Mouse (Mus musculus): ENCODE data around the gene Fank1. TPM values are rescaled to one million over a fixed set of nuclear protein-coding genes. Genes with fewer than 3 reads are reported as not detected.
A peak's percentile ranks its signal among the peaks of the same experiment; 100 is the strongest.

Gene Fank1
- polyA plus RNA-seq, 1 experiment from 2014 or later = 0.54 TPM

- no peak overlapping the region for H3K9ac ChIP-seq
- 0 out of 2 replicates have a peak, but pooled peaks cover 4% of the 10 kb centered on the region for H3K4me1 ChIP-seq
- WGBS = 66% methylated on average over 14 of the region's 14 CpGs
- ATAC-seq (ENCODE audit: insufficient read depth, low FRiP score, low read depth) = no peak
- H3K4me3 ChIP-seq (replicated peaks) = no peak overlapping the region
- peak overlapping the region; percentile 40; the same call in 1 of the 2 replicates for H3K27ac ChIP-seq
- H3K27me3 ChIP-seq (replicated peaks) = no peaks in the 10 kb centered on the region
- H3K4me2 ChIP-seq = no peak overlapping the region
- H3K9me3 ChIP-seq = no peaks in the 10 kb centered on the region
- no peaks in the 10 kb centered on the region for H3K36me3 ChIP-seq
Observed at GRCm38 (mm10) chr7:133748753-133749152, 27.9 kb upstream of the Fank1 start.

GRCm38 (mm10) chr7:133750666-133751065 lies 26.0 kb upstream of the Fank1 start:
- no peak overlapping the region for H3K4me3 ChIP-seq (replicated peaks)
- no peaks in the 10 kb centered on the region for H3K36me3 ChIP-seq
- 57% methylated on average over 5 of the region's 5 CpGs for WGBS
- H3K27me3 ChIP-seq (replicated peaks) = no peaks in the 10 kb centered on the region
- peak overlapping the region; percentile 42 for H3K27ac ChIP-seq
- ATAC-seq (ENCODE audit: insufficient read depth, low FRiP score, low read depth) = peak; percentile 44; the same call in 1 of the 2 replicates
- no peaks in the 10 kb centered on the region for H3K9me3 ChIP-seq
- 0 out of 2 replicates have a peak, but pooled peaks cover 4% of the 10 kb centered on the region for H3K4me1 ChIP-seq
- H3K4me2 ChIP-seq = no peak overlapping the region
- H3K9ac ChIP-seq = no peak overlapping the region

GRCm38 (mm10) chr7:133751163-133751562 lies 25.5 kb upstream of the Fank1 start:
- no peaks in the 10 kb centered on the region for H3K36me3 ChIP-seq
- H3K4me1 ChIP-seq = 0 out of 2 replicates have a peak, but pooled peaks cover 4% of the 10 kb centered on the region
- H3K4me2 ChIP-seq = no peak overlapping the region
- ATAC-seq (ENCODE audit: insufficient read depth, low FRiP score, low read depth) = no peak
- no peaks in the 10 kb centered on the region for H3K9me3 ChIP-seq
- peak overlapping the region; percentile 42 for H3K27ac ChIP-seq
- no peak overlapping the region for H3K9ac ChIP-seq
- H3K4me3 ChIP-seq (replicated peaks) = no peak overlapping the region
- no peaks in the 10 kb centered on the region for H3K27me3 ChIP-seq (replicated peaks)
- 80% methylated on average over 5 of the region's 5 CpGs for whole genome bisulfite sequencing

- 67% methylated on average over 5 of the region's 5 CpGs for WGBS
- Histone ChIP-seq H3K4me3 (replicated peaks) (no peak overlapping the region), H3K9ac (no peak overlapping the region), H3K4me1 (no peaks in the 10 kb centered on the region), H3K9me3 (no peaks in the 10 kb centered on the region), H3K27ac (no peak overlapping the region), H3K4me2 (no peak overlapping the region), H3K27me3 (replicated peaks) (no peaks in the 10 kb centered on the region), H3K36me3 (no peaks in the 10 kb centered on the region)
- ATAC-seq (ENCODE audit: insufficient read depth, low FRiP score, low read depth) = no peak
Observed at GRCm38 (mm10) chr7:133757961-133758455, 18.7 kb upstream of the Fank1 start.

GRCm38 (mm10) chr7:133758716-133759115 lies 17.9 kb upstream of the Fank1 start:
- Histone ChIP-seq H3K4me3 (replicated peaks) (no peak overlapping the region), H3K27me3 (replicated peaks) (no peaks in the 10 kb centered on the region), H3K4me2 (no peak overlapping the region), H3K27ac (no peak overlapping the region), H3K36me3 (no peaks in the 10 kb centered on the region), H3K9me3 (no peaks in the 10 kb centered on the region), H3K4me1 (no peaks in the 10 kb centered on the region), H3K9ac (no peak overlapping the region)
- no peak for ATAC-seq (ENCODE audit: insufficient read depth, low FRiP score, low read depth)
- WGBS = 97% methylated on average over 5 of the region's 5 CpGs

GRCm38 (mm10) chr7:133759611-133760353 lies 16.9 kb upstream of the Fank1 start:
- Histone ChIP-seq H3K4me1 (no peaks in the 10 kb centered on the region), H3K27me3 (replicated peaks) (no peaks in the 10 kb centered on the region), H3K4me2 (peak overlapping the region; percentile 17; the same call in 1 of the 2 replicates), H3K27ac (no peak overlapping the region), H3K36me3 (no peaks in the 10 kb centered on the region), H3K9ac (no peak overlapping the region), H3K4me3 (replicated peaks) (no peak overlapping the region), H3K9me3 (no peaks in the 10 kb centered on the region)
- ATAC-seq (ENCODE audit: insufficient read depth, low FRiP score, low read depth) = peak; percentile 47
- 29% methylated on average over 27 of the region's 27 CpGs for WGBS

GRCm38 (mm10) chr7:133762696-133763095 lies 14.0 kb upstream of the Fank1 start:
- ATAC-seq (ENCODE audit: insufficient read depth, low FRiP score, low read depth) = no peak
- H3K4me3 ChIP-seq (replicated peaks) = no peak overlapping the region

GRCm38 (mm10) chr7:133764425-133764824 lies 12.2 kb upstream of the Fank1 start:
- no peak overlapping the region for H3K9ac ChIP-seq
- ATAC-seq (ENCODE audit: insufficient read depth, low FRiP score, low read depth) = no peak
- no peak overlapping the region for H3K4me2 ChIP-seq
- WGBS = 83% methylated on average over 2 of the region's 2 CpGs
- no peaks in the 10 kb centered on the region for H3K9me3 ChIP-seq
- H3K27me3 ChIP-seq (replicated peaks) = no peaks in the 10 kb centered on the region
- H3K4me3 ChIP-seq (replicated peaks) = no peak overlapping the region
- no peak overlapping the region for H3K27ac ChIP-seq
- no peaks in the 10 kb centered on the region for H3K4me1 ChIP-seq
- no peaks in the 10 kb centered on the region for H3K36me3 ChIP-seq

More at GRCm38 (mm10) chr7:133762696-133763095, 14.0 kb upstream of the Fank1 start:
- no peaks in the 10 kb centered on the region for H3K9me3 ChIP-seq
- H3K27ac ChIP-seq = no peak overlapping the region
- no peak overlapping the region for H3K9ac ChIP-seq
- WGBS = 74% methylated on average over 6 of the region's 6 CpGs
- H3K36me3 ChIP-seq = no peaks in the 10 kb centered on the region
- no peaks in the 10 kb centered on the region for H3K27me3 ChIP-seq (replicated peaks)
- no peak overlapping the region for H3K4me2 ChIP-seq
- H3K4me1 ChIP-seq = no peaks in the 10 kb centered on the region

- 80% methylated on average over 10 of the region's 10 CpGs for WGBS
- ATAC-seq (ENCODE audit: insufficient read depth, low FRiP score, low read depth) = no peak
- no peak overlapping the region for H3K4me3 ChIP-seq (replicated peaks)
- H3K36me3 ChIP-seq = no peaks in the 10 kb centered on the region
- H3K4me2 ChIP-seq = no peak overlapping the region
- H3K9me3 ChIP-seq = no peaks in the 10 kb centered on the region
- H3K4me1 ChIP-seq = no peaks in the 10 kb centered on the region
- no peak overlapping the region for H3K27ac ChIP-seq
- no peak overlapping the region for H3K9ac ChIP-seq
- H3K27me3 ChIP-seq (replicated peaks) = no peaks in the 10 kb centered on the region
Observed at GRCm38 (mm10) chr7:133765240-133765848, 11.3 kb upstream of the Fank1 start.

- ATAC-seq (ENCODE audit: insufficient read depth, low FRiP score, low read depth) = no peak
- Histone ChIP-seq H3K4me1 (no peaks in the 10 kb centered on the region), H3K4me3 (replicated peaks) (no peak overlapping the region), H3K9me3 (no peaks in the 10 kb centered on the region), H3K27ac (no peak overlapping the region), H3K9ac (no peak overlapping the region), H3K27me3 (replicated peaks) (no peaks in the 10 kb centered on the region), H3K36me3 (no peaks in the 10 kb centered on the region), H3K4me2 (no peak overlapping the region)
- WGBS = 91% methylated on average over 13 of the region's 13 CpGs
Observed at GRCm38 (mm10) chr7:133765849-133766243, 10.8 kb upstream of the Fank1 start.

GRCm38 (mm10) chr7:133768027-133768426 lies 8.6 kb upstream of the Fank1 start:
- H3K4me2 ChIP-seq = no peak overlapping the region
- ATAC-seq (ENCODE audit: insufficient read depth, low FRiP score, low read depth) = no peak
- H3K27me3 ChIP-seq (replicated peaks) = no peaks in the 10 kb centered on the region
- H3K4me3 ChIP-seq (replicated peaks) = no peak overlapping the region
- H3K36me3 ChIP-seq = no peaks in the 10 kb centered on the region
- WGBS = 81% methylated on average over 4 of the region's 4 CpGs
- H3K9ac ChIP-seq = no peak overlapping the region
- H3K4me1 ChIP-seq = no peaks in the 10 kb centered on the region
- H3K27ac ChIP-seq = no peak overlapping the region
- no peaks in the 10 kb centered on the region for H3K9me3 ChIP-seq

- Histone ChIP-seq H3K4me1 (no peaks in the 10 kb centered on the region), H3K9me3 (no peaks in the 10 kb centered on the region), H3K27me3 (replicated peaks) (no peaks in the 10 kb centered on the region), H3K27ac (no peak overlapping the region), H3K36me3 (no peaks in the 10 kb centered on the region), H3K4me2 (no peak overlapping the region), H3K9ac (no peak overlapping the region), H3K4me3 (replicated peaks) (no peak overlapping the region)
- no peak for ATAC-seq (ENCODE audit: insufficient read depth, low FRiP score, low read depth)
- WGBS = 66% methylated on average over 5 of the region's 5 CpGs
Observed at GRCm38 (mm10) chr7:133768517-133768916, 8.1 kb upstream of the Fank1 start.

Measured in stomach, embryonic 15.5 days (tissue).